Mouse (Mus musculus): ENCODE measurements around the gene Bend7. TPM values are rescaled to one million over a fixed set of nuclear protein-coding genes. Genes with fewer than 3 reads are reported as not detected.

Bend7 gene
- polyA plus RNA-seq, 1 experiment, result 7.9 TPM

GRCm38 (mm10) chr2:4781641-4782040 is 64.0 kb downstream of the Bend7 start:
- Histone ChIP-seq H3K4me1 (ENCODE audit: control insufficient read depth, insufficient read depth, low read length) (no peaks in the 10 kb centered on the region), H3K36me3 (ENCODE audit: control insufficient read depth, insufficient read depth, low read length) (no peaks in the 10 kb centered on the region; the same call in 1 of the 2 replicates), H3K27me3 (replicated peaks; ENCODE audit: control insufficient read depth, insufficient read depth, low read length) (no peaks in the 10 kb centered on the region), H3K27ac (ENCODE audit: insufficient read depth, low read depth, low read length) (no peak overlapping the region), H3K4me3 (ENCODE audit: insufficient read depth, low read depth, low read length) (no peak overlapping the region)
- no peak for DNase-seq
- TF ChIP-seq POLR2A (IDR thresholded peaks at IDR 0.05; ENCODE audit: low read depth, low read length) (no peak), CTCF (conservative IDR thresholded peaks at IDR 0.05; ENCODE audit: insufficient read depth, insufficient read length, low read depth, low read length) (no peak)
- WGBS, result 83% methylated on average over 3 of the region's 3 CpGs

GRCm38 (mm10) chr2:4782401-4782800 is 64.8 kb downstream of the Bend7 start:
- no peak for DNase-seq
- H3K36me3 ChIP-seq (ENCODE audit: control insufficient read depth, insufficient read depth, low read length), result no peaks in the 10 kb centered on the region; the same call in 1 of the 2 replicates
- H3K4me3 ChIP-seq (ENCODE audit: insufficient read depth, low read depth, low read length), result no peak overlapping the region
- 84% methylated on average over 4 of the region's 4 CpGs for WGBS
- H3K4me1 ChIP-seq (ENCODE audit: control insufficient read depth, insufficient read depth, low read length), result no peaks in the 10 kb centered on the region
- TF ChIP-seq CTCF (conservative IDR thresholded peaks at IDR 0.05; ENCODE audit: insufficient read depth, insufficient read length, low read depth, low read length), result no peak
- no peak overlapping the region for H3K27ac ChIP-seq (ENCODE audit: insufficient read depth, low read depth, low read length)
- H3K27me3 ChIP-seq (replicated peaks; ENCODE audit: control insufficient read depth, insufficient read depth, low read length), result no peaks in the 10 kb centered on the region

- Histone ChIP-seq H3K36me3 (ENCODE audit: control insufficient read depth, insufficient read depth, low read length) (no peaks in the 10 kb centered on the region; the same call in 1 of the 2 replicates), H3K27ac (ENCODE audit: insufficient read depth, low read depth, low read length) (no peak overlapping the region), H3K27me3 (replicated peaks; ENCODE audit: control insufficient read depth, insufficient read depth, low read length) (no peaks in the 10 kb centered on the region), H3K4me3 (ENCODE audit: insufficient read depth, low read depth, low read length) (no peak overlapping the region), H3K4me1 (ENCODE audit: control insufficient read depth, insufficient read depth, low read length) (no peaks in the 10 kb centered on the region)
- TF ChIP-seq CTCF (conservative IDR thresholded peaks at IDR 0.05; ENCODE audit: insufficient read depth, insufficient read length, low read depth, low read length) (no peak), POLR2A (IDR thresholded peaks at IDR 0.05; ENCODE audit: low read depth, low read length) (no peak)
- DNase-seq, result no peak
- 82% methylated on average over 11 of the region's 11 CpGs for WGBS
These were observed 65.4 kb downstream of the Bend7 start for GRCm38 (mm10) chr2:4782809-4783641.

DNA sequence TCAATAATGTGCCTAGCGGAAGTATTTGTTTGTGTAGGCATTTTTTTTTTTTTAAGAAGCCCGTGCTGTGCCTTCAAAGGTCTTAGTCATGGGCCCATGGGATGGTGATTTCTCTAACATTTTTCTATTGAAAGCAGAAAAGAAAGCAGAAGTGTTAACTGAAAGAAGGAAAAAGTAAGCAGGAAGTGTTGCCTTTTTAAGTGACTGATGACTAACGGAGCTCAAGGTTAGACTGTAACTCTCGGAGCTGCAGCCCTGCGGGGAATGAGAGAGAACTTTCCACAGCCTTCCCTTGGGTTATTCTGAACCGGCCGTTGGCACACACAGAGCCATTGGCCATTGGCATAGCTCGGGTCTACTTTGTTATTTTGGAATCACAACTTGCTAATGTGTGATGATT is 66.4 kb downstream of the Bend7 start:
- no peak for TF ChIP-seq POLR2A (IDR thresholded peaks at IDR 0.05; ENCODE audit: low read depth, low read length)
- no peak for TF ChIP-seq CTCF (conservative IDR thresholded peaks at IDR 0.05; ENCODE audit: insufficient read depth, insufficient read length, low read depth, low read length)
- no peak overlapping the region for H3K4me3 ChIP-seq (ENCODE audit: insufficient read depth, low read depth, low read length)
- H3K4me1 ChIP-seq (ENCODE audit: control insufficient read depth, insufficient read depth, low read length), result no peaks in the 10 kb centered on the region
- no peak for DNase-seq
- H3K36me3 ChIP-seq (ENCODE audit: control insufficient read depth, insufficient read depth, low read length), result no peaks in the 10 kb centered on the region; the same call in none of the 2 replicates
- no peaks in the 10 kb centered on the region for H3K27me3 ChIP-seq (replicated peaks; ENCODE audit: control insufficient read depth, insufficient read depth, low read length)
- no peak overlapping the region for H3K27ac ChIP-seq (ENCODE audit: insufficient read depth, low read depth, low read length)
- 69% methylated on average over 8 of the region's 8 CpGs for WGBS

DNA sequence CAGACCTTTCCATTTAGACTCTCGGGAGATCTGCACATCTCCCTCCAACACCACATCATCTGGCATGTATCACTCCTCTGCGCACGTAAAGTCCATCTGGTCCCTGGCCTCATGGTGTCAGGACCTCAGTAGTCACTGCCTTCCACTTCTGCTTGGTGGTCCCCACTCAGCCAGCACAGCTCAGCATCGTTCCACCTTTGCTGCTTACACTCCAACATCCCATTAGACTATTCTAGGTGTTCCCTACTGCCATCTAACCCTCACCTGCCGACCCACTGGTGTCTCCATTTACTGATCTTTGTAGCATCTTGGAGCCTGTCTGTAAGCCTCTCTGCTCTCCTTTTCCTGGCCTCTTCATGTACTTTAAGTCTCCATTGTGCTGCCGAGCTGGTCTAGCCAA is 67.4 kb downstream of the Bend7 start:
- Histone ChIP-seq H3K4me1 (ENCODE audit: control insufficient read depth, insufficient read depth, low read length) (no peaks in the 10 kb centered on the region), H3K27me3 (replicated peaks; ENCODE audit: control insufficient read depth, insufficient read depth, low read length) (no peaks in the 10 kb centered on the region), H3K4me3 (ENCODE audit: insufficient read depth, low read depth, low read length) (no peak overlapping the region), H3K27ac (ENCODE audit: insufficient read depth, low read depth, low read length) (no peak overlapping the region), H3K36me3 (ENCODE audit: control insufficient read depth, insufficient read depth, low read length) (no peaks in the 10 kb centered on the region; the same call in none of the 2 replicates)
- TF ChIP-seq POLR2A (IDR thresholded peaks at IDR 0.05; ENCODE audit: low read depth, low read length) (no peak), CTCF (conservative IDR thresholded peaks at IDR 0.05; ENCODE audit: insufficient read depth, insufficient read length, low read depth, low read length) (no peak)
- WGBS, result 93% methylated on average over 6 of the region's 6 CpGs
- DNase-seq, result no peak

GRCm38 (mm10) chr2:4787223-4787622 is 69.6 kb downstream of the Bend7 start:
- H3K4me1 ChIP-seq (ENCODE audit: control insufficient read depth, insufficient read depth, low read length), result no peaks in the 10 kb centered on the region
- no peaks in the 10 kb centered on the region for H3K27me3 ChIP-seq (replicated peaks; ENCODE audit: control insufficient read depth, insufficient read depth, low read length)
- no peak overlapping the region for H3K4me3 ChIP-seq (ENCODE audit: insufficient read depth, low read depth, low read length)
- TF ChIP-seq CTCF (conservative IDR thresholded peaks at IDR 0.05; ENCODE audit: insufficient read depth, insufficient read length, low read depth, low read length), result no peak
- no peak overlapping the region for H3K27ac ChIP-seq (ENCODE audit: insufficient read depth, low read depth, low read length)
- WGBS, result 94% methylated on average over 7 of the region's 7 CpGs
- no peak for DNase-seq
- H3K36me3 ChIP-seq (ENCODE audit: control insufficient read depth, insufficient read depth, low read length), result no peaks in the 10 kb centered on the region; the same call in 1 of the 2 replicates

DNA sequence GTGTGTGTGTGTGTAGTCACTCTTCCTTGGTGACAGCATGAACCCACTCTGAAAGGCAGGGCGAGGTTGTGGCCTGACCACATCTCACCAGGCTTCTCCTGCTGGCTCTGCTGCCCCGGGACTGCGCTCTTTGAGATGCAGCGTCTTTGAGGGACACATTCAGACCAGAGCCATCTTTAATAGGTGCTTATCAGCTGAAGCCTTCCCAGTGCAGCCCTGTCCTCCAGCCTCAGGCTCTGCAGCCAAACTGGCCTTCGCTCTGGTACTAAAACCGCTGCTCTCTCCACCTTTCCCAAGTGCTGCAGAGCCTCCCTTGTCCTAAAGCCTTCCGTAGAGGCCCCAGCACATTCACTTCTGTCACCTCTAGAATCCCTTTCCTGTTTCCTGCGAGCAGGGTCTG is 74.0 kb downstream of the Bend7 start:
- H3K4me1 ChIP-seq (ENCODE audit: control insufficient read depth, insufficient read depth, low read length), result no peaks in the 10 kb centered on the region
- no peak overlapping the region for H3K27ac ChIP-seq (ENCODE audit: insufficient read depth, low read depth, low read length)
- no peak for DNase-seq
- 91% methylated on average over 8 of the region's 8 CpGs for WGBS
- H3K36me3 ChIP-seq (ENCODE audit: control insufficient read depth, insufficient read depth, low read length), result no peaks in the 10 kb centered on the region; the same call in 1 of the 2 replicates
- no peak overlapping the region for H3K4me3 ChIP-seq (ENCODE audit: insufficient read depth, low read depth, low read length)
- TF ChIP-seq CTCF (conservative IDR thresholded peaks at IDR 0.05; ENCODE audit: insufficient read depth, insufficient read length, low read depth, low read length), result no peak
- TF ChIP-seq POLR2A (IDR thresholded peaks at IDR 0.05; ENCODE audit: low read depth, low read length), result no peak
- no peaks in the 10 kb centered on the region for H3K27me3 ChIP-seq (replicated peaks; ENCODE audit: control insufficient read depth, insufficient read depth, low read length)
